Mouse (Mus musculus) cortical plate, adult 2 months (tissue): ENCODE data around the gene Tex13b.

ENCODE experiments used
- CTCF ChIP-seq: fragments of 200-500 bp; IDR thresholded peaks from 2 replicates; pipeline ENCODE4 v1.5.1; 2011; ENCODE audit warnings: mild to moderate bottlenecking, control low read depth, low read length; ENCODE audit not compliant: insufficient read depth; ENCODE audit errors: extremely low read depth
- POLR2A ChIP-seq: fragments of 200-500 bp; IDR thresholded peaks from 2 replicates; pipeline ENCODE4 v1.6.1; 2011; ENCODE audit warnings: mild to moderate bottlenecking, low read length, control low read depth; ENCODE audit not compliant: insufficient read depth; ENCODE audit errors: extremely low read depth

DNA sequence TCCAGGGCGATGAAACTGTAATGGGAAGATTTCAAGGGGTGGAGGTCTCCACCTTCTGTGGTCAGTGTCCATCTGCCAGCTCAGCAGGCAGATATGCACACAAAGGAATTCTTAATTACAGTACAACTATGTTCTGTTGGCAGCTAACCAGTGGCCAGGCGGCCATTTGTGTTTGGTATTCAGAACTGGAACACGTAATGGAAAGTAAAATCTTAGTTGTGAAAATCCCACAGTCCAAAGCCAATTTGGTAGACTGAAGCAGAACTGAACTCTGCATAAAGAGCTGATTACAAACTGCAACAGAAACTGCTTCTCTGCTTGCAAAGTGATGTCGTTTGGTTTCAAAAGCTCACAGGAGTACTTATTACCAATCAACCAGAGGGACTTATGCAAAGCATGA is 18.5 kb upstream of the Tex13b start:
- TF ChIP-seq CTCF (no peak), POLR2A (no peak)
